ENCODE assay signal across 8 mouse cellular contexts in the genomic region with DNA sequence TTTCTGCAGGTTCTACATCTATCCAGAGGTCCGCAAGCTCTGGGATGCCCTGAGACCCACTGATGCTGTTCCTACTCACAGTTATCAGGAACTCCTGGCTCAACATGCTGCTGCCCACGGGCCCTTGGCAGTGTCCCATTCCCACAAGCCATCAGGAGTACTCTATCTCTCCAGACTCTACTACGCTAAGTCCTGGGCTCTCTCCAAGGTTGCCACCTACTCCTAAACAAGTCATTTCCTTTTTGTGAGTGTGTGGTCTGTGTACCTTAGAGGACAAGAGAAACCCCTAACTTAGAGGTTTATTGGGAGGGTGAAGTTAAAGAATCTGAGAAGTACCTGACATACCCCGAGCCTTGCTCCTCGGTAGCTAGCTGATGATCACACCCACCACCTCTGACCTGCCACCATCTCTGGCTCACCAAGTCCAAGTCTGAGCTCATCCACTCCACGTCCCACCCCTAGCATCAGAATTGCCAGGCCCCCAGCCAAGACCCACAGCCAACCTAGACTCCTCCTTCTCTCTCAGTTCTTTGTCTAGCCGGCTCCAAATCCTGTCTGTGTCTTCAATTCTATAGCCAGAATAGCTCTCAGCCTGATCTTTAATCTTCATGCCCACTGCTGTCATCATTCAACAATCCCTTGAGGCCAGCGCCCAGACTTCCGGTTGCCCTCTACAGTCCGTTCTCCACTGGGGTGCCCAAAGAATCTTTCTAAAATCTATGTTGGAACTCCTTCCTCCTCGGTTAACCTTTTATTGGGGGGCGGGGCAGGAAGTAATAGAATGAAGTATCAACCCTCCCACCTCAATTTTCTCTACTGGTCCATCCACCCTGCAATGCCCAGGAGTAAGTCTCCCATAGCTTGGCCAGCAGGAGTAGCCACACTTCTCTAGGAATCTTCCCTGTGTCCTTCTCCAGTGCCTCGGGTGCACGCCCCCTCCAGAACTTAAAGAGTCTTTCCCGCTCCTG. TPM values are rescaled to one million over a fixed set of nuclear protein-coding genes. Genes with fewer than 3 reads are reported as not detected.
A peak's percentile ranks its signal among the peaks of the same experiment; 100 is the strongest.
DNase-seq lines count a peak whose midpoint lies in the region; ATAC-seq and TF ChIP-seq lines count a peak whose summit lies in the region.

No protein-coding gene starts in this region.

- no peak for DNase-seq in left cerebral cortex, adult 2 months (ENCODE audit: extremely low spot score in 1 of 2, low spot score in 2 of 2)
- no peak for DNase-seq in left cerebral cortex, adult 11 months (ENCODE audit: low spot score)
- DNase-seq in heart, postnatal 4 days = peak; percentile 71
- DNase-seq in lung, postnatal 10 days = peak; percentile 84
- no peak for DNase-seq in cerebellum, postnatal 25 days
- no peak for DNase-seq in frontal cortex, adult 2 months (ENCODE audit: extremely low spot score in 1 of 2, low spot score in 1 of 2)

- intact Hi-C loops in left cerebral cortex, adult 2 months (cut with DNase I) = no loop called here

- no peak for TF ChIP-seq CTCF in left cerebral cortex, adult 2 months (IDR thresholded peaks at IDR 0.05)
- TF ChIP-seq CTCF in bone marrow, adult 2 months (IDR thresholded peaks at IDR 0.05; ENCODE audit: control insufficient read depth, insufficient read depth, low read length) = no peak

- H3K27ac ChIP-seq in left cerebral cortex, adult 2 months = 0 out of 2 replicates have a peak overlapping the region, but pooled peaks have one; percentile 34
- H3K27ac ChIP-seq in bone marrow, adult 2 months (ENCODE audit: control insufficient read depth, insufficient read depth, low read depth, low read length, poor library complexity) = peak overlapping the region; percentile 67

- no peak for ATAC-seq in megakaryocyte progenitor cell, adult 5-6 weeks (replicated peaks; ENCODE audit: poor library complexity)

- peak overlapping the region; percentile 54 for H3K4me3 ChIP-seq in left cerebral cortex, adult 2 months
- H3K4me3 ChIP-seq in bone marrow, adult 2 months (replicated peaks; ENCODE audit: control insufficient read depth, low read depth, low read length) = peak overlapping the region; percentile 67

- 15% methylated on average over 15 of the region's 15 CpGs for WGBS in bone marrow, adult 2 months

- peaks cover 1% of the 10 kb centered on the region; the same call in 1 of the 2 replicates for H3K4me1 ChIP-seq in bone marrow, adult 2 months (ENCODE audit: control insufficient read depth, insufficient read depth, low read length)

- no peak for TF ChIP-seq POLR2A in bone marrow, adult 2 months (IDR thresholded peaks at IDR 0.05; ENCODE audit: borderline replicate concordance, control insufficient read depth, low read depth, low read length)

RNA-seq across cellular contexts. Expression of gene Samd14, which starts 0.7 kb away (rescaled TPM):
- total RNA-seq in left cerebral cortex, adult 2 months (2021) = 10 to 100 TPM; 25.1 to 30.1 TPM
- 54.0 and 80.3 TPM in 2 replicates for polyA plus RNA-seq in bone marrow, adult 2 months (2011; ENCODE audit: insufficient read depth, insufficient read length, low replicate concordance, missing spikeins)
- total RNA-seq in heart, postnatal 4 days (2021) = 1 to 10 TPM; 9.1 to 9.5 TPM
- 2.3 and 6.1 TPM in 2 replicates for total RNA-seq in megakaryocyte progenitor cell, adult 5-6 weeks (2015)
- 0.92 and 2.6 TPM in 2 replicates for total RNA-seq in megakaryocyte progenitor cell, adult 5-6 weeks (2017)
- 27.5 and 28.1 TPM in 2 replicates for polyA plus RNA-seq in frontal cortex, adult 2 months (2012; rRNA removed)

RNA-seq across cellular contexts. Expression of gene Ppp1r9b, which starts 18.1 kb away (rescaled TPM):
- 100 to 1,000 TPM; 709 to 735 TPM for total RNA-seq in left cerebral cortex, adult 2 months (2021)
- 68.1 and 73.2 TPM in 2 replicates for polyA plus RNA-seq in bone marrow, adult 2 months (2011; ENCODE audit: insufficient read depth, insufficient read length, low replicate concordance, missing spikeins)
- 10 to 100 TPM; 45.3 to 46.3 TPM for total RNA-seq in heart, postnatal 4 days (2021)
- 43.9 and 46.6 TPM in 2 replicates for total RNA-seq in megakaryocyte progenitor cell, adult 5-6 weeks (2015)
- 81.9 and 107 TPM in 2 replicates for total RNA-seq in megakaryocyte progenitor cell, adult 5-6 weeks (2017)
- polyA plus RNA-seq in frontal cortex, adult 2 months (2012; rRNA removed) = 296 and 312 TPM in 2 replicates

RNA-seq across cellular contexts. Expression of gene Pdk2, which starts 32.2 kb away (rescaled TPM):
- 100 to 1,000 TPM; 109 to 112 TPM for total RNA-seq in left cerebral cortex, adult 2 months (2021)
- 3.2 and 8.1 TPM in 2 replicates for polyA plus RNA-seq in bone marrow, adult 2 months (2011; ENCODE audit: insufficient read depth, insufficient read length, low replicate concordance, missing spikeins)
- total RNA-seq in heart, postnatal 4 days (2021) = 100 to 1,000 TPM; 178 to 200 TPM
- total RNA-seq in megakaryocyte progenitor cell, adult 5-6 weeks (2015) = 4.2 and 4.8 TPM in 2 replicates
- total RNA-seq in megakaryocyte progenitor cell, adult 5-6 weeks (2017) = 0.71 and 1.4 TPM in 2 replicates
- polyA plus RNA-seq in frontal cortex, adult 2 months (2012; rRNA removed) = 88.7 and 97.3 TPM in 2 replicates

RNA-seq across cellular contexts. Expression of gene Sgca, which starts 32.8 kb away (rescaled TPM):
- under 1 TPM in 1 of 2 experiments, not detected in 1; 0.35 TPM for total RNA-seq in left cerebral cortex, adult 2 months (2021)
- polyA plus RNA-seq in bone marrow, adult 2 months (2011; ENCODE audit: insufficient read depth, insufficient read length, low replicate concordance, missing spikeins) = not detected in 2 replicates
- total RNA-seq in heart, postnatal 4 days (2021) = 10 to 100 TPM; 67.0 to 89.1 TPM
- not detected in 2 replicates for total RNA-seq in megakaryocyte progenitor cell, adult 5-6 weeks (2015)
- total RNA-seq in megakaryocyte progenitor cell, adult 5-6 weeks (2017) = not detected in 2 replicates
- polyA plus RNA-seq in frontal cortex, adult 2 months (2012; rRNA removed) = 1.1 and 1.4 TPM in 2 replicates

RNA-seq across cellular contexts. Expression of gene Hils1, which starts 41.6 kb away (rescaled TPM):
- not detected for total RNA-seq in left cerebral cortex, adult 2 months (2021)
- polyA plus RNA-seq in bone marrow, adult 2 months (2011; ENCODE audit: insufficient read depth, insufficient read length, low replicate concordance, missing spikeins) = not detected in 2 replicates
- not detected for total RNA-seq in heart, postnatal 4 days (2021)
- total RNA-seq in megakaryocyte progenitor cell, adult 5-6 weeks (2015) = not detected in 2 replicates
- not detected in 2 replicates for total RNA-seq in megakaryocyte progenitor cell, adult 5-6 weeks (2017)
- polyA plus RNA-seq in frontal cortex, adult 2 months (2012; rRNA removed) = not detected in 2 replicates

Comparison
In these comparisons a context has a peak if more than half of its experiments do, and no peak if none do; other contexts are left out.
1. DNase-seq: peak in heart, postnatal 4 days (single experiment) and lung, postnatal 10 days (single experiment); none in left cerebral cortex, adult 2 months (0 of 2), left cerebral cortex, adult 11 months (single experiment), cerebellum, postnatal 25 days (0 of 2) and frontal cortex, adult 2 months (0 of 2).
2. RNA of gene Ppp1r9b, which starts 18.1 kb away (total RNA-seq): 709 to 735 TPM in left cerebral cortex, adult 2 months; 43.9 to 107 TPM in megakaryocyte progenitor cell, adult 5-6 weeks and 45.3 to 46.3 TPM in heart, postnatal 4 days; every median in the first group is over 4 times any median in the second.
3. RNA of gene Pdk2, which starts 32.2 kb away (total RNA-seq): 178 to 200 TPM in heart, postnatal 4 days and 109 to 112 TPM in left cerebral cortex, adult 2 months; 0.71 to 4.8 TPM in megakaryocyte progenitor cell, adult 5-6 weeks; every median in the first group is over 10 times any median in the second.